Mouse (Mus musculus): ENCODE measurements around the gene Nacc2. TPM values are rescaled to one million over a fixed set of nuclear protein-coding genes. Genes with fewer than 3 reads are reported as not detected.
A peak's percentile ranks its signal among the peaks of the same experiment; 100 is the strongest.

The Nacc2 gene
- polyA plus RNA-seq, 1 experiment from 2014 or later = 12.6 TPM

DNA sequence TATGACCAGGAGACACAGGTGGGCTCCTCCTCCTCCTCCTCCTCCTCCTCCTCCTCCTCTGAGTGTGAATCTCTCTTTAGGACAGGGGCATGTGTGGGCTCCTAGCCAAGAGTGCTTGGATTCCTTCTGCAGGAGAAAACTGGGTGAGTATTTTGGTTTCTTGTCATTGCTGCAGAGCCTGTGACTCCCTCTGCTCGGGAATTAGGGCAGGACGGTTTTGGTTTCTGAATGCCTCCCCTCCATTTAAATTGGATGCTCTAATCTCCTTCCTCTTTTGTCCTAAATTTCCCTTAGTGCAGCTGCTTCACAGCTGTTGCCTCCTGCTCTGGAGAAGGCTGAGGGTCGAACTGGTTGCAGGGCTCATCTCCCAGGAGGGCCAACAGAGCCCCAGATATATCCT, 6.9 kb upstream of the Nacc2 start:
- Histone ChIP-seq H3K4me1 (replicated peaks; ENCODE audit: control insufficient read depth, insufficient read depth) (peaks cover 13% of the 10 kb centered on the region), H3K36me3 (ENCODE audit: control insufficient read depth, insufficient read depth, low read length) (no peaks in the 10 kb centered on the region), H3K27ac (replicated peaks) (no peak overlapping the region), H3K27me3 (ENCODE audit: control insufficient read depth, insufficient read depth, low read length) (no peaks in the 10 kb centered on the region), H3K9me3 (ENCODE audit: control insufficient read depth, low read length) (no peaks in the 10 kb centered on the region), H3K4me3 (ENCODE audit: low read depth, low read length) (no peak overlapping the region), H3K4me2 (replicated peaks; ENCODE audit: low read depth) (no peak overlapping the region), H3K9ac (ENCODE audit: low read length) (no peak overlapping the region)
- ATAC-seq (ENCODE audit: low FRiP score, low TSS enrichment) = no peak
- TF ChIP-seq EP300 (optimal IDR thresholded peaks at IDR 0.05) = no peak
- TF ChIP-seq CTCF (IDR thresholded peaks at IDR 0.05; ENCODE audit: low read depth) = no peak
- 52% methylated on average over 3 of the region's 3 CpGs for WGBS
- no peak for DNase-seq (ENCODE audit: low spot score)

DNA sequence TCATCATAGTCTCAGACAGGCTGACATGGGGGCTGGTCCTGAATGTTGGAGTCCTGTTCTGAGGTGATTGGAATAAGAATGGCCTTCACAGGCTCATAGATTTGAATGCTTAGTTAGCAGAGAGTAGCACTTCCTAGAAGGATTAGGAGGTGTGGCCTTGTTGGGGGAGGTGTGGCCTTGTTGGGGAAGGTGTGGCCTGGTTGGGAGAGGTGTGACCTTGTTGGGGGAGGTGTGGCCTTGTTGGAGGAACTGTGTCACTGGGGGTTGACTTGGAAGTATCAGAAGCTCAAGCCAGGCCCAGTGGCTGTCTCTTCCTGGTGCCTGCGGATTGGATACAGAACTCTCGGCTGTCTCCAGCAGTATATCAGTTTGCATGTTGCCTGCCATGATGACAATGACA, 6.3 kb upstream of the Nacc2 start:
- H3K36me3 ChIP-seq (ENCODE audit: control insufficient read depth, insufficient read depth, low read length) = no peaks in the 10 kb centered on the region
- no peaks in the 10 kb centered on the region for H3K27me3 ChIP-seq (ENCODE audit: control insufficient read depth, insufficient read depth, low read length)
- no peak overlapping the region for H3K9ac ChIP-seq (ENCODE audit: low read length)
- ATAC-seq (ENCODE audit: low FRiP score, low TSS enrichment) (no peak), DNase-seq (ENCODE audit: low spot score) (no peak)
- TF ChIP-seq CTCF (IDR thresholded peaks at IDR 0.05; ENCODE audit: low read depth) = no peak
- TF ChIP-seq EP300 (optimal IDR thresholded peaks at IDR 0.05) = no peak
- 82% methylated on average over 2 of the region's 2 CpGs for WGBS
- H3K9me3 ChIP-seq (ENCODE audit: control insufficient read depth, low read length) = no peaks in the 10 kb centered on the region
- no peak overlapping the region for H3K4me2 ChIP-seq (replicated peaks; ENCODE audit: low read depth)
- H3K4me3 ChIP-seq (ENCODE audit: low read depth, low read length) = no peak overlapping the region
- H3K27ac ChIP-seq (replicated peaks) = no peak overlapping the region
- H3K4me1 ChIP-seq (replicated peaks; ENCODE audit: control insufficient read depth, insufficient read depth) = peaks cover 13% of the 10 kb centered on the region

DNA sequence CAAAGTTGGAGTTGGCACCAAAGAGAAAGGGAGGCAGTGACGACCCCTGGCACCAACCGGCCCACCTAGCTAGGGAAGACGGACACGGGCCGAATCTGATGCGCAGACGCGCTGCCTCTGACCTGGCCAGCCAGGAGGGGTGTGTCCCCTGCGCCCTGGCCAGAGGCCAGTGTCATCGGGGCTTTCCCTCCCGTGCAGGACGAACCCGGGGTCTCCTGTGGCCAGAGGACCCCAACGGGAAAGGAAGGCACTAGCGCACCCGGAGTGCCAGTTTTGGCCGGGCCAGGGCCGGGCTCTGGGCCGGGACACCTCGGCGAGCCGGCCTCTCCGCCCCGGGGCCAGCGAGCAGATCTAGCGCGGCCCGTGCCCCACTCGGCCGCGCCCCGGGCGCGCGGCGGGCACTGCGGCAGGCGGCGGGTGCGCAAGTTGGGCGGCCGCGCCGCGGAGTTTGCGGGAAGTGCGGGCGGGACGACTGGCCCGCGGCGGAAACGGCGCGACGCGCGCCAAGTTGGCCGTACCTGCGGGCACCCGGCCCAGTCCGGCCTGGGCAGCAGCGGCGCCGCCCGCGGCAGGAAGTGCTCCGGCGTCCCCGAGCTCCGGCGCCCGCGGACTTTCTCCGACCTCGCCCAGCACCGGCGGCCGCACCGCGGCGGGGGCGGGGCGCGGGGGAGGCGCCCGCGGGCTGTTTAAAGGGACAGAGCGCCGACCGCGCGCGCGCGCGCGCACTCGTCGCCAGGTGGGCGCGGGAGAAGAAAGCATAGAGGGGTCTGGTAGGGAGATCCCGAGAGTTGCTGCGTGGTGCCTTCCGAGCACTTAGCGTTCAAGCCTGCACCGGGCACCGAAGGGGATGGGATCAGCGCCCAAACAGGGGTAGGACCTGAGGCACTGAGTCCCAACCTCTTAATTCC, 595 bp downstream of the Nacc2 start:
- Histone ChIP-seq H3K9me3 (ENCODE audit: control insufficient read depth, low read length) (no peaks in the 10 kb centered on the region), H3K4me1 (replicated peaks; ENCODE audit: control insufficient read depth, insufficient read depth) (peaks cover 13% of the 10 kb centered on the region), H3K36me3 (ENCODE audit: control insufficient read depth, insufficient read depth, low read length) (no peaks in the 10 kb centered on the region), H3K27me3 (ENCODE audit: control insufficient read depth, insufficient read depth, low read length) (no peaks in the 10 kb centered on the region), H3K9ac (ENCODE audit: low read length) (peak overlapping the region; percentile 90), H3K4me3 (ENCODE audit: low read depth, low read length) (peak overlapping the region; percentile 80), H3K27ac (replicated peaks) (peak overlapping the region; percentile 82), H3K4me2 (replicated peaks; ENCODE audit: low read depth) (peak overlapping the region; percentile 95)
- peak; percentile 73 for ATAC-seq (ENCODE audit: low FRiP score, low TSS enrichment)
- TF ChIP-seq CTCF (IDR thresholded peaks at IDR 0.05; ENCODE audit: low read depth) = no peak
- TF ChIP-seq EP300 (optimal IDR thresholded peaks at IDR 0.05) = no peak
- DNase-seq (ENCODE audit: low spot score) = peak; percentile 72
- under 1% methylated on average over 67 of the region's 109 CpGs for WGBS

DNA sequence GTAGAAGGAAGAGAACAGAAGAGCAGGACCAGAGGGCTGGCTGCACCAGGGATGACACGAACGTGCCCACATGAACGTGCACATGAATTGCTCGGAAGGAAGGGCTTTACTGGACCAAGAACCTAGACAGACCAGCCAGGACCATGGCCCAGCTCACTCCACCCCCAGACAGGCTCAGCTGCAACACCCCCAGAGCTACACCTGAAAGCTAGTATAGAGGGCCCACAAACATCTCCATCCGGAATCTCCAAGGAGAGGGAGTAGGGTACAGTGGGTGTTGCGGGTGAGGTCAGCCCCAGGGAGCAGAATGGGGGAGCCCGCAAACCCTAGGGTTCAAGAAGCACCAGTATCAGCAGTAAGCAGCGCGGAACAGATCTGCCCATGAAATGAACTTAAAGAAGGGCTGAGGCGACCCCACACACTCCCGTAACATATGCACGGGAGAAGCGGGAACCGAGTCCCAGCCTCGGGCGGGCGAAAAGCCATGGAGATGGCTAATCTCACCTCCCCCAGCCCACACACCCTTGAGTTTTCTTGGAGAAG, 1.4 kb downstream of the Nacc2 start:
- Histone ChIP-seq H3K4me3 (ENCODE audit: low read depth, low read length) (peak overlapping the region; percentile 80), H3K9ac (ENCODE audit: low read length) (peak overlapping the region; percentile 90), H3K4me2 (replicated peaks; ENCODE audit: low read depth) (peak overlapping the region; percentile 95), H3K27me3 (ENCODE audit: control insufficient read depth, insufficient read depth, low read length) (no peaks in the 10 kb centered on the region), H3K27ac (replicated peaks) (peak overlapping the region; percentile 0; the same call in 1 of the 2 replicates), H3K9me3 (ENCODE audit: control insufficient read depth, low read length) (no peaks in the 10 kb centered on the region), H3K4me1 (replicated peaks; ENCODE audit: control insufficient read depth, insufficient read depth) (peaks cover 13% of the 10 kb centered on the region), H3K36me3 (ENCODE audit: control insufficient read depth, insufficient read depth, low read length) (no peaks in the 10 kb centered on the region)
- 31% methylated on average over 17 of the region's 17 CpGs for WGBS
- TF ChIP-seq EP300 (optimal IDR thresholded peaks at IDR 0.05) = no peak
- TF ChIP-seq CTCF (IDR thresholded peaks at IDR 0.05; ENCODE audit: low read depth) = no peak
- DNase-seq (ENCODE audit: low spot score) = no peak
- no peak for ATAC-seq (ENCODE audit: low FRiP score, low TSS enrichment)

DNA sequence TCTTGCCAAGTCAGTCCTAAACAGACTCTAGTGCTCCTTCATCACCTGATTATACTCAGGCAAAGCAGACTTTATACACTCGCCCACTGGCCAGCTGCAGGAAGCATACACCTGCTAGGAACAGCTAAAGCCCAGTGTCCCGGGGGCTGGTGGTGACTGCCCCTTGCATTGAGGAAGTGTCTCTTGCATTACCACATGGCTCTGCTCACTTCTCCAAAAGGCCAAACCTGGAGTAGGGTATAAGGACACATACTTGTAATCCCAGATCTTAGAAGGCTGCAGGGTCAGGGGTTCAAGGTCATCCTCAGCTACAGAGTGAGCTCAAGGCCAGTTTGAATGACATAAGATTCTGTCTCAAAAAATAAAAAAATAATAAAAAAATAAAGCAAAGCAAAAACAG, 3.4 kb downstream of the Nacc2 start:
- H3K4me3 ChIP-seq (ENCODE audit: low read depth, low read length) = no peak overlapping the region
- H3K4me1 ChIP-seq (replicated peaks; ENCODE audit: control insufficient read depth, insufficient read depth) = peaks cover 13% of the 10 kb centered on the region
- ATAC-seq (ENCODE audit: low FRiP score, low TSS enrichment) = no peak
- TF ChIP-seq CTCF (IDR thresholded peaks at IDR 0.05; ENCODE audit: low read depth) (no peak), EP300 (optimal IDR thresholded peaks at IDR 0.05) (no peak)
- H3K9ac ChIP-seq (ENCODE audit: low read length) = no peak overlapping the region
- H3K9me3 ChIP-seq (ENCODE audit: control insufficient read depth, low read length) = no peaks in the 10 kb centered on the region
- 61% methylated on average over 2 of the region's 2 CpGs for WGBS
- H3K27ac ChIP-seq (replicated peaks) = peak overlapping the region; percentile 80
- no peak overlapping the region for H3K4me2 ChIP-seq (replicated peaks; ENCODE audit: low read depth)
- no peaks in the 10 kb centered on the region for H3K36me3 ChIP-seq (ENCODE audit: control insufficient read depth, insufficient read depth, low read length)
- no peaks in the 10 kb centered on the region for H3K27me3 ChIP-seq (ENCODE audit: control insufficient read depth, insufficient read depth, low read length)
- DNase-seq (ENCODE audit: low spot score) = no peak

DNA sequence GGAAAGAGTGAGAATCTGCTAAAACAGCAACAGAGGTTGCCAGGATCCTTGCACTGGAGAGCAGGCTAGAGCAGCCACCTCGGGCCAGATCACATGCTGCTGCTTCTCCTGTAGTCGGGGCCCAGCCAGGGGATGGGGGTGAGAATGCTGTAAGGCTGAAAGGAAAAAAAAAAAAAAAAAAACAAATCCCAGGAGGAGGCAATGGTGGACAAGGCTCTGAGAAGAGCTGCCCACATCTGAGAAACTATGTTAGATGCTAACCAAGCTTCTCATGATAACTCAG, 3.8 kb downstream of the Nacc2 start:
- no peaks in the 10 kb centered on the region for H3K36me3 ChIP-seq (ENCODE audit: control insufficient read depth, insufficient read depth, low read length)
- H3K9me3 ChIP-seq (ENCODE audit: control insufficient read depth, low read length) = no peaks in the 10 kb centered on the region
- H3K4me3 ChIP-seq (ENCODE audit: low read depth, low read length) = no peak overlapping the region
- 32% methylated on average over 2 of the region's 2 CpGs for WGBS
- H3K27ac ChIP-seq (replicated peaks) = peak overlapping the region; percentile 80
- DNase-seq (ENCODE audit: low spot score) (no peak), ATAC-seq (ENCODE audit: low FRiP score, low TSS enrichment) (no peak)
- H3K4me1 ChIP-seq (replicated peaks; ENCODE audit: control insufficient read depth, insufficient read depth) = peaks cover 13% of the 10 kb centered on the region
- H3K9ac ChIP-seq (ENCODE audit: low read length) = peak overlapping the region; percentile 2; the same call in 1 of the 2 replicates
- no peak for TF ChIP-seq CTCF (IDR thresholded peaks at IDR 0.05; ENCODE audit: low read depth)
- TF ChIP-seq EP300 (optimal IDR thresholded peaks at IDR 0.05) = no peak
- no peaks in the 10 kb centered on the region for H3K27me3 ChIP-seq (ENCODE audit: control insufficient read depth, insufficient read depth, low read length)
- no peak overlapping the region for H3K4me2 ChIP-seq (replicated peaks; ENCODE audit: low read depth)

Measured in stomach, postnatal 0 days (tissue).